Mouse (Mus musculus) retina, embryonic 14.5 days (tissue): ENCODE results near the gene Slc7a15.
"Not testable (repeated sequence)": the region's sequence is repeated elsewhere in the genome, so short reads cannot be mapped to it uniquely, and the experiment has no call there.

Source experiments
- DNase-seq: peaks from one replicate; pipeline ENCODE4 v3.0.0-alpha.2; 2015; ENCODE audit warnings: low spot score

The Slc7a15 gene

GRCm38 (mm10) chr12:8598966-8599365, at the start of gene Slc7a15:
Gene Slc7a15 (minus strand): TSS chr12:8599066.
- DNase-seq = not testable (repeated sequence)

- DNase-seq = not testable (repeated sequence)
These were observed 49.3 kb upstream of the Slc7a15 start for GRCm38 (mm10) chr12:8648211-8648610.

- DNase-seq = peak; percentile 55
These were observed 42.5 kb upstream of the Slc7a15 start for GRCm38 (mm10) chr12:8641425-8641735.

GRCm38 (mm10) chr12:8640711-8641424, 42.0 kb upstream of the Slc7a15 start:
- peak; percentile 98 for DNase-seq

- DNase-seq = not testable (repeated sequence)
These were observed 41.3 kb upstream of the Slc7a15 start for GRCm38 (mm10) chr12:8640186-8640585.

GRCm38 (mm10) chr12:8638411-8639087, 39.7 kb upstream of the Slc7a15 start:
- DNase-seq = peak; percentile 78

GRCm38 (mm10) chr12:8636945-8637344, 38.1 kb upstream of the Slc7a15 start:
- no peak for DNase-seq

GRCm38 (mm10) chr12:8635546-8635945, 36.7 kb upstream of the Slc7a15 start:
- no peak for DNase-seq

GRCm38 (mm10) chr12:8634306-8634705, 35.4 kb upstream of the Slc7a15 start:
- DNase-seq = no peak

- no peak for DNase-seq
These were observed 34.0 kb upstream of the Slc7a15 start for GRCm38 (mm10) chr12:8632737-8633365.

GRCm38 (mm10) chr12:8631691-8632090, 32.8 kb upstream of the Slc7a15 start:
- DNase-seq = no peak

- DNase-seq = no peak
These were observed 30.7 kb upstream of the Slc7a15 start for GRCm38 (mm10) chr12:8629537-8629936.

GRCm38 (mm10) chr12:8620678-8621018, 21.8 kb upstream of the Slc7a15 start:
- no peak for DNase-seq

GRCm38 (mm10) chr12:8619827-8620677, 21.2 kb upstream of the Slc7a15 start:
- no peak for DNase-seq

- no peak for DNase-seq
These were observed 19.4 kb upstream of the Slc7a15 start for GRCm38 (mm10) chr12:8618271-8618670.

- no peak for DNase-seq
These were observed 10.2 kb upstream of the Slc7a15 start for GRCm38 (mm10) chr12:8609070-8609469.

- DNase-seq = no peak
These were observed 3.3 kb downstream of the Slc7a15 start for GRCm38 (mm10) chr12:8595611-8596010.

- not testable (repeated sequence) for DNase-seq
These were observed 7.5 kb downstream of the Slc7a15 start for GRCm38 (mm10) chr12:8591326-8591725.

- DNase-seq = no peak
These were observed 25.5 kb downstream of the Slc7a15 start for GRCm38 (mm10) chr12:8573405-8573804.

- DNase-seq = not testable (repeated sequence)
These were observed 26.9 kb downstream of the Slc7a15 start for GRCm38 (mm10) chr12:8571903-8572341.

GRCm38 (mm10) chr12:8571287-8571902, 27.5 kb downstream of the Slc7a15 start:
- not testable (repeated sequence) for DNase-seq

GRCm38 (mm10) chr12:8562213-8562612, 36.7 kb downstream of the Slc7a15 start:
- DNase-seq = not testable (repeated sequence)
